Mouse (Mus musculus): ENCODE results near the gene Nfkb1. TPM values are rescaled to one million over a fixed set of nuclear protein-coding genes. Genes with fewer than 3 reads are reported as not detected.

Gene Nfkb1
- polyA plus RNA-seq, 1 experiment from 2014 or later, result 24.0 TPM

DNA sequence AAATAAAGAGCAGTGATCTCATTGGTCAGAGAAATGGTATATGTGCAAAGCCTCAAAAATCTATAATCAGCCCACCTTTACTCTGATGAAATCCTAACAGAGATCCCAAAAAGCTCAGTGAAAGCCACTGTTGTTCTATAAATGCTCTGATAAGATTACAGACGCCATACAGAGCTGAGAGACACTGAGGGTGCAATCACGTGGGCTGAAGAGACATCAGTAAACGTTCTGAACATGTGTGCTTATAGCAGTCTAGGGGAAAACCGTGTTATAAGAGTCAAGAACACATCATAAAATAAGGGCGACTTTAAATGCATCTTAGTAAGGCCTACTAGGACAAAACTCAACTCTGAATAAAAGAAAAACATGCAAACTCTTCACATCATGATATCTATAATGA is 14.3 kb downstream of the Nfkb1 start:
- no peak overlapping the region for H3K4me3 ChIP-seq (ENCODE audit: low read length)
- no peak overlapping the region; the same call in 1 of the 2 replicates for H3K9ac ChIP-seq (ENCODE audit: low read length)
- ATAC-seq (replicated peaks; ENCODE audit: extremely low read depth, insufficient read depth, low FRiP score), result no peak
- no peaks in the 10 kb centered on the region for H3K36me3 ChIP-seq (ENCODE audit: control insufficient read depth, insufficient read depth)
- peaks cover 57% of the 10 kb centered on the region for H3K4me1 ChIP-seq (ENCODE audit: control insufficient read depth, insufficient read depth, low read length)
- no peaks in the 10 kb centered on the region for H3K27me3 ChIP-seq (ENCODE audit: control insufficient read depth, insufficient read depth, low read length)
- 38% methylated on average over 5 of the region's 5 CpGs for WGBS
- H3K4me2 ChIP-seq (ENCODE audit: low read depth, low read length), result no peak overlapping the region
- no peaks in the 10 kb centered on the region for H3K9me3 ChIP-seq (replicated peaks; ENCODE audit: control insufficient read depth, low read length)
- no peak overlapping the region for H3K27ac ChIP-seq (ENCODE audit: low read length)

DNA sequence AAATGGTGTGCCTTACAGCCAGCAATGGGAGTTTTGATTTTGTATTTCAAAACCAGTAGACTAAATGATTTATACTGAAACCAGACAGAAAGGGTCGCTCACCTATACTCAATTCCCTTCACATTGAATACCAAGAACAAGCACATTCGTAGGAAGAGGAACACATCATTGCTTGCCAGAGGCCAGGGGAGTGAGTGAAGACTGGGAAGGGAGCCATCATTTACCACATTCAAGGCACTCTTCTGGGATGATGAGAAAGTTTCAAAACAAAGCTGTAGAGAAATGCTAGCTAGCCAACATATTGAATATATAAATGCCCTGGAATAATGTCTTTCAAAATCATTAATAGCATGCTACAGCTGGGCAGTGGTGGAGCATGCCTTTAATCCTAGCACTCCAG is 15.0 kb downstream of the Nfkb1 start:
- Histone ChIP-seq H3K27me3 (ENCODE audit: control insufficient read depth, insufficient read depth, low read length) (no peaks in the 10 kb centered on the region), H3K9ac (ENCODE audit: low read length) (no peak overlapping the region), H3K27ac (ENCODE audit: low read length) (no peak overlapping the region), H3K9me3 (replicated peaks; ENCODE audit: control insufficient read depth, low read length) (no peaks in the 10 kb centered on the region), H3K4me3 (ENCODE audit: low read length) (no peak overlapping the region), H3K4me1 (ENCODE audit: control insufficient read depth, insufficient read depth, low read length) (peaks cover 51% of the 10 kb centered on the region), H3K36me3 (ENCODE audit: control insufficient read depth, insufficient read depth) (no peaks in the 10 kb centered on the region), H3K4me2 (ENCODE audit: low read depth, low read length) (no peak overlapping the region)
- no peak for ATAC-seq (replicated peaks; ENCODE audit: extremely low read depth, insufficient read depth, low FRiP score)
- 79% methylated on average over 2 of the region's 2 CpGs for WGBS

DNA sequence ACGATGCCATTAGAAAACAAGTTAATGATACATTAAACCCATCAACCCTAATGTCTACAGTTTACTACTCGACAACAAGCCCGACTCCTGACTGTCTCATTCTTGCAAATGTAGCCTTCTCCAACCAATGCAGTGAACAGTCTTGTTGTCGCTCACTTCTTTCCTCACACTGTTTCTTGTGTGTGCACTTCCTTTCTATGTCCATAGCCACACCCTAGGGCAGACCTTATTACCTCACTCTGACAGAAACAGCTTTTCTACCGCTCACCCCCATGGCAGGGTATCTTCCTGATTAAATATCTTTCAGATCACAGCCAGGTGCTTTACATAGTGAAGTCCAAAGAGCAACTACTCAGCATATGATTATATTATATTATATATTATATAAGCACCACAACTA is 15.9 kb downstream of the Nfkb1 start:
- Histone ChIP-seq H3K9me3 (replicated peaks; ENCODE audit: control insufficient read depth, low read length) (no peaks in the 10 kb centered on the region), H3K27me3 (ENCODE audit: control insufficient read depth, insufficient read depth, low read length) (no peaks in the 10 kb centered on the region), H3K36me3 (ENCODE audit: control insufficient read depth, insufficient read depth) (no peaks in the 10 kb centered on the region), H3K4me2 (ENCODE audit: low read depth, low read length) (no peak overlapping the region), H3K4me1 (ENCODE audit: control insufficient read depth, insufficient read depth, low read length) (peaks cover 50% of the 10 kb centered on the region), H3K9ac (ENCODE audit: low read length) (no peak overlapping the region), H3K4me3 (ENCODE audit: low read length) (no peak overlapping the region), H3K27ac (ENCODE audit: low read length) (no peak overlapping the region)
- ATAC-seq (replicated peaks; ENCODE audit: extremely low read depth, insufficient read depth, low FRiP score), result no peak
- 81% methylated on average over 5 of the region's 5 CpGs for WGBS

DNA sequence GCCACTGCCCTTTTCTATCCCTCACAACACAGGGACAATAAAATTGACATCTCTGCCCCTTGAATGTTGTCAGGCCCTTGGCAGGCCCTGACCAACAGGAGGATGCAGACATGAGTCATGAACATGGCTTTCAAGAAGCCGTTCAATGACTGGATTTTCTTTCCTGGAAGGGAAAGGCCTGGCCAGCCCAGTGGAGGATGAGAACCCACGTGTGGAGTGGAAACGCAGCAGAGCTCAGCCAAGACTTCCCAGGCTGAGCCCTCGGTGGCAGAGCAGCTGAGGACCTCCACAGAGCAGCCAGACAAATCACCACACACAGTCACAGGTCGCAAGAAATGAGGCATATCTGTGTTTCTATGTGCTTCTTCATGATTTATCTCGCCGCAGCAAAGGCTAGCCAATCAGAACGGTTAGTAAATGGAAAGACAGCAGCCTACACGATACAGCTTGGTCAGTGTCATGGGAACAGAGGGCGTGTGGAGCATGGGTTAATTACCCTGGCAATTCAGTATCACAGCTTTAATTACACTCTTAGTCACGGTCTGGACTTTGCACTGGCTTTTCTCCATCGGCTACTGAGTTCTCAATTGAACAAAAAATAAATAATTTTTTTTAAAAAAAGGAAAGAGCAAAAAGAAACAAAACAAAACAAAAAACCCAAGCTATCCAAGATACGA is 16.5 kb downstream of the Nfkb1 start:
- H3K9ac ChIP-seq (ENCODE audit: low read length), result no peak overlapping the region
- 52% methylated on average over 13 of the region's 13 CpGs for WGBS
- H3K4me1 ChIP-seq (ENCODE audit: control insufficient read depth, insufficient read depth, low read length), result peaks cover 49% of the 10 kb centered on the region
- H3K27me3 ChIP-seq (ENCODE audit: control insufficient read depth, insufficient read depth, low read length), result no peaks in the 10 kb centered on the region
- H3K9me3 ChIP-seq (replicated peaks; ENCODE audit: control insufficient read depth, low read length), result no peaks in the 10 kb centered on the region
- H3K27ac ChIP-seq (ENCODE audit: low read length), result peak overlapping the region; percentile 12; the same call in 1 of the 2 replicates
- no peak; the same call in 1 of the 2 replicates for ATAC-seq (replicated peaks; ENCODE audit: extremely low read depth, insufficient read depth, low FRiP score)
- H3K4me2 ChIP-seq (ENCODE audit: low read depth, low read length), result no peak overlapping the region
- H3K36me3 ChIP-seq (ENCODE audit: control insufficient read depth, insufficient read depth), result no peaks in the 10 kb centered on the region
- no peak overlapping the region for H3K4me3 ChIP-seq (ENCODE audit: low read length)

DNA sequence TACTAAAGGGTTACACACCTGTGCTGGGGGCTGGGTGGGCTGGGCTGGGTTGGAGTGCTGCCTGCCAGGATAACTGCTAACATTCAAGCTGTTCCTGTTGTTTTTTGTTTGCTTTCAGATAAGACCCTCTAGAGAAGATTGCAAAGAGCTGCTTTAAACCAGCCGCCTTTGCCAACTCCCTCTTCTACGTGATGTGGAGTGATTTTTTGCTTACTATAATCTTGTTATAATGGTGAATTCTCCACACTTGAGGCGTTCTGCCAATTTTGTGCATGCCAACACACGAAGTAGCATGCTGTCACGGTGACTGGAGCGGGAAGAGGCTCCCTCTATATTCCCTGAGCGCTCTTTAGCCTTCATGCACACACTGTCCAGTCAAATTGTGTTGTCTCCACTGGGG is 17.7 kb downstream of the Nfkb1 start:
- 21% methylated on average over 7 of the region's 7 CpGs for WGBS
- H3K9ac ChIP-seq (ENCODE audit: low read length), result no peak overlapping the region

DNA sequence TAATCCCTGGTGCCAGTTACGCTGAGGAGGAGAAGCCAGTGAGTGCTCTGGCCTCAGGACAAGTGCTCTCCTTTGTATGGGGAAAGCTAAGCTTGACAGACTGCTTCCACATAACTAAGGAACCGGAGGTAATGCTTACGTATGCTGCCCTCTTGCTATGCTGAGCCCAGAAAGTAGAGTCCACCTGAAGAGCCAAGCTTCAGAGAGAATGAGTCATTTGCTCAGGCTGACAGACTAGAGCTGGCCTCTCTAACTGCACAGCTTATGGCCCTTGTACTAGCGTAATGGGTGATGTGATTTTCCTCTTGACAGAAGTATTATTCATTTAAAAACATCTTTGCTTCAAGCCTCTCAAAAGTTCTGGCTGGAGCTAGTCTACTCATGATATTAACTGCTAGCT is 18.3 kb downstream of the Nfkb1 start:
- no peak for ATAC-seq (replicated peaks; ENCODE audit: extremely low read depth, insufficient read depth, low FRiP score)
- no peak overlapping the region for H3K4me3 ChIP-seq (ENCODE audit: low read length)
- peaks cover 48% of the 10 kb centered on the region for H3K4me1 ChIP-seq (ENCODE audit: control insufficient read depth, insufficient read depth, low read length)
- WGBS, result 78% methylated on average over 4 of the region's 4 CpGs
- H3K9me3 ChIP-seq (replicated peaks; ENCODE audit: control insufficient read depth, low read length), result no peaks in the 10 kb centered on the region; the same call in 1 of the 2 replicates
- no peak overlapping the region for H3K9ac ChIP-seq (ENCODE audit: low read length)
- H3K4me2 ChIP-seq (ENCODE audit: low read depth, low read length), result no peak overlapping the region
- H3K36me3 ChIP-seq (ENCODE audit: control insufficient read depth, insufficient read depth), result peaks cover 9% of the 10 kb centered on the region
- H3K27ac ChIP-seq (ENCODE audit: low read length), result no peak overlapping the region
- no peaks in the 10 kb centered on the region for H3K27me3 ChIP-seq (ENCODE audit: control insufficient read depth, insufficient read depth, low read length)

More for the DNA sequence above, 17.7 kb downstream of the Nfkb1 start:
- H3K4me3 ChIP-seq (ENCODE audit: low read length), result no peak overlapping the region
- no peaks in the 10 kb centered on the region; the same call in 1 of the 2 replicates for H3K9me3 ChIP-seq (replicated peaks; ENCODE audit: control insufficient read depth, low read length)
- ATAC-seq (replicated peaks; ENCODE audit: extremely low read depth, insufficient read depth, low FRiP score), result no peak; the same call in 1 of the 2 replicates
- peaks cover 9% of the 10 kb centered on the region for H3K36me3 ChIP-seq (ENCODE audit: control insufficient read depth, insufficient read depth)
- H3K27me3 ChIP-seq (ENCODE audit: control insufficient read depth, insufficient read depth, low read length), result no peaks in the 10 kb centered on the region
- peaks cover 48% of the 10 kb centered on the region for H3K4me1 ChIP-seq (ENCODE audit: control insufficient read depth, insufficient read depth, low read length)
- peak overlapping the region; percentile 54 for H3K27ac ChIP-seq (ENCODE audit: low read length)
- H3K4me2 ChIP-seq (ENCODE audit: low read depth, low read length), result peak overlapping the region; percentile 34

DNA sequence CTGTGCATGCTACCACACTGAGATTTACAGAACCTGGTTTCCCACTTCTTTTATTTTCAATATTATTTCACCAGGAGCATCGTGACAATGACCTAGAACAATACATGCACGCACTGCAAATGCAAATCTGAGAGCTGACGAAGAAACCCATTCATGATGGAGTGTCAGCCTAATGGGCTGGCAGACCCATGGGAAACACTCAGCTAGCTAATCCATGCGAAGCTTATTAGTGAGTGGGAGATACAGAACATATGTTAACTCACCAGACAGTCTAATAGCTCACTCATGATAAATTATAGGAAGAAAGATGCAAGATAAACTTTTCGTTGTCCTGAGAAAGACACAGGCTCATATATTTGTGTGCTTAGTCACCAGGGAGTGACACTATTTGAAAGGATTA is 19.2 kb downstream of the Nfkb1 start:
- 76% methylated on average over 5 of the region's 5 CpGs for WGBS
- Histone ChIP-seq H3K27ac (ENCODE audit: low read length) (no peak overlapping the region), H3K4me1 (ENCODE audit: control insufficient read depth, insufficient read depth, low read length) (peaks cover 42% of the 10 kb centered on the region), H3K4me2 (ENCODE audit: low read depth, low read length) (no peak overlapping the region), H3K27me3 (ENCODE audit: control insufficient read depth, insufficient read depth, low read length) (no peaks in the 10 kb centered on the region), H3K9me3 (replicated peaks; ENCODE audit: control insufficient read depth, low read length) (no peaks in the 10 kb centered on the region; the same call in 1 of the 2 replicates), H3K4me3 (ENCODE audit: low read length) (no peak overlapping the region), H3K36me3 (ENCODE audit: control insufficient read depth, insufficient read depth) (peaks cover 11% of the 10 kb centered on the region), H3K9ac (ENCODE audit: low read length) (no peak overlapping the region)
- no peak for ATAC-seq (replicated peaks; ENCODE audit: extremely low read depth, insufficient read depth, low FRiP score)

DNA sequence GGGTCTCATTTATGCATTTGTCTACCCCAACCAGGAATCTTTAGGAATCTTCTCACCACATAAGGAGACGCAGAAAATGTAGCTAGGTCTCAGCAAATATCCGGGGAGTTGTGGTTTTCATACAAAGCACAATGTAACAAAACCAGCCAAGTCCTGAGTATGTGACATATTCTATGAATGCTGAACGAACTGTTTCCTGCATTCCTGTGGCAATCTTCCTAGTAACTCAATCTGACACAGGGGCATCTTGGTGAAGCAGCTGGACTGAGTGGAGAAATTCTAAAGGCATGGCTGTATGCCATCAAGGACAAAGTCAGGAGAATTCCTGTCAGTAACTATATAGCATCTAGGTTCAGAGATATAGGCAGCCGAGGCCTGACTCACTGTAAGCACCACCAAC is 20.5 kb downstream of the Nfkb1 start:
- 54% methylated on average over 4 of the region's 4 CpGs for WGBS
- peaks cover 17% of the 10 kb centered on the region for H3K36me3 ChIP-seq (ENCODE audit: control insufficient read depth, insufficient read depth)
- ATAC-seq (replicated peaks; ENCODE audit: extremely low read depth, insufficient read depth, low FRiP score), result no peak
- H3K4me3 ChIP-seq (ENCODE audit: low read length), result no peak overlapping the region
- no peak overlapping the region for H3K27ac ChIP-seq (ENCODE audit: low read length)
- no peak overlapping the region for H3K9ac ChIP-seq (ENCODE audit: low read length)
- H3K4me1 ChIP-seq (ENCODE audit: control insufficient read depth, insufficient read depth, low read length), result peaks cover 37% of the 10 kb centered on the region
- no peaks in the 10 kb centered on the region; the same call in 1 of the 2 replicates for H3K9me3 ChIP-seq (replicated peaks; ENCODE audit: control insufficient read depth, low read length)
- H3K27me3 ChIP-seq (ENCODE audit: control insufficient read depth, insufficient read depth, low read length), result no peaks in the 10 kb centered on the region
- H3K4me2 ChIP-seq (ENCODE audit: low read depth, low read length), result no peak overlapping the region

DNA sequence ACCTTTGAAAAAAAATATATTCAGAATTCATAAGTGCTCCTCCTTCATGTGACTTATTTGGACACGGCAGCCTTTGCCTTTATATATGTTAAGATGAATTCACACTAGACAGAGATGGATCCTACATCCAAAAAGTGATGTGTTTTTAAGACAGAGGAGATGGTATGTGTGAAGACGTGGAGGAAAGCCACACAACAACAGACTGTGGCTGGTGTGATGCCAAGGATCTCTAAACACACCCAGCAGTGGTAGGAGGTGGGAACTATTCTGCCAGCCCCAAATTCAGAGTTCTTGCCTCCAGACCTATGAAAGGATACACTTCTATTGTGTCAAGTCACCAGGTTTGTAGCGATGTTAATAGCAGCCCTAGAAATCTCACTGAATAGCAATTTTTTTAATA is 24.3 kb downstream of the Nfkb1 start:
- Histone ChIP-seq H3K27me3 (ENCODE audit: control insufficient read depth, insufficient read depth, low read length) (no peaks in the 10 kb centered on the region), H3K9me3 (replicated peaks; ENCODE audit: control insufficient read depth, low read length) (no peaks in the 10 kb centered on the region; the same call in 1 of the 2 replicates), H3K36me3 (ENCODE audit: control insufficient read depth, insufficient read depth) (peaks cover 31% of the 10 kb centered on the region), H3K4me3 (ENCODE audit: low read length) (no peak overlapping the region), H3K27ac (ENCODE audit: low read length) (no peak overlapping the region), H3K9ac (ENCODE audit: low read length) (no peak overlapping the region), H3K4me1 (ENCODE audit: control insufficient read depth, insufficient read depth, low read length) (peaks cover 8% of the 10 kb centered on the region), H3K4me2 (ENCODE audit: low read depth, low read length) (no peak overlapping the region)
- ATAC-seq (replicated peaks; ENCODE audit: extremely low read depth, insufficient read depth, low FRiP score), result no peak
- WGBS, result 75% methylated on average over 3 of the region's 3 CpGs
